Mouse (Mus musculus) brain, adult 2 months (tissue): ENCODE data around the gene Cacybp.
A peak's percentile ranks its signal among the peaks of the same experiment; 100 is the strongest.

ENCODE experiments used
- DNase-seq: peaks from one replicate; pipeline ENCODE4 v3.0.0; 2011; ENCODE audit warnings: low read depth, low spot score

The Cacybp gene

GRCm38 (mm10) chr1:160217898-160218297, 5.2 kb upstream of the Cacybp start:
- no peak for DNase-seq

GRCm38 (mm10) chr1:160214171-160214570, 1.5 kb upstream of the Cacybp start:
- no peak for DNase-seq

- DNase-seq: peak; percentile 31
Observed at GRCm38 (mm10) chr1:160212123-160212691, 468 bp downstream of the Cacybp start.

- DNase-seq: peak; percentile 16
Observed at GRCm38 (mm10) chr1:160211597-160212122, 1.0 kb downstream of the Cacybp start.

GRCm38 (mm10) chr1:160210566-160210965, 2.1 kb downstream of the Cacybp start:
- no peak for DNase-seq

GRCm38 (mm10) chr1:160209844-160210243, 2.8 kb downstream of the Cacybp start:
- DNase-seq: no peak

- no peak for DNase-seq
Observed at GRCm38 (mm10) chr1:160205486-160205885, 7.2 kb downstream of the Cacybp start.

GRCm38 (mm10) chr1:160195337-160195663, 17.4 kb downstream of the Cacybp start:
- no peak for DNase-seq

GRCm38 (mm10) chr1:160194529-160195336, 17.9 kb downstream of the Cacybp start, which contains the start of gene Mrps14:
Mrps14 (plus strand) TSS chr1:160195215.
- peak; percentile 100 for DNase-seq

GRCm38 (mm10) chr1:160184506-160184905, 28.2 kb downstream of the Cacybp start:
- peak; percentile 89 for DNase-seq

GRCm38 (mm10) chr1:160181216-160181615, 31.5 kb downstream of the Cacybp start:
- DNase-seq: no peak

- DNase-seq: peak; percentile 52
Observed at GRCm38 (mm10) chr1:160176903-160177302, 35.8 kb downstream of the Cacybp start.

GRCm38 (mm10) chr1:160166600-160166999, 46.1 kb downstream of the Cacybp start:
- DNase-seq: no peak

- DNase-seq: no peak
Observed at GRCm38 (mm10) chr1:160158190-160158589, 54.5 kb downstream of the Cacybp start.

GRCm38 (mm10) chr1:160153480-160153879, 59.2 kb downstream of the Cacybp start, which contains the start of gene Tnn:
Tnn (minus strand) TSS chr1:160153580.
- no peak for DNase-seq
